Mouse (Mus musculus): ENCODE results near the gene Ppp2r5a. TPM values are rescaled to one million over a fixed set of nuclear protein-coding genes. Genes with fewer than 3 reads are reported as not detected.
A peak's percentile ranks its signal among the peaks of the same experiment; 100 is the strongest.

Gene Ppp2r5a
- polyA plus RNA-seq, 1 experiment from 2014 or later = 21.8 TPM

- peaks cover 16% of the 10 kb centered on the region; the same call in 1 of the 2 replicates for H3K36me3 ChIP-seq
- no peak for DNase-seq (ENCODE audit: low spot score)
- no peak overlapping the region for H3K27ac ChIP-seq
- H3K9me3 ChIP-seq = no peaks in the 10 kb centered on the region
- peak overlapping the region; percentile 89 for H3K4me3 ChIP-seq
- peaks cover 24% of the 10 kb centered on the region for H3K4me1 ChIP-seq
- WGBS = 84% methylated on average over 8 of the region's 8 CpGs
- H3K27me3 ChIP-seq (ENCODE audit: insufficient read depth, poor library complexity, severe bottlenecking) = no peaks in the 10 kb centered on the region
Observed at GRCm38 (mm10) chr1:191327258-191327657, 75.8 kb downstream of the Ppp2r5a start.

- H3K27ac ChIP-seq = peak overlapping the region; percentile 91
- peak; percentile 87 for DNase-seq (ENCODE audit: low spot score)
- no peaks in the 10 kb centered on the region for H3K27me3 ChIP-seq (ENCODE audit: insufficient read depth, poor library complexity, severe bottlenecking)
- H3K36me3 ChIP-seq = peaks cover 11% of the 10 kb centered on the region; the same call in 1 of the 2 replicates
- peak overlapping the region; percentile 89 for H3K4me3 ChIP-seq
- H3K4me1 ChIP-seq = peaks cover 24% of the 10 kb centered on the region
- WGBS = 2% methylated on average over 35 of the region's 35 CpGs
- H3K9me3 ChIP-seq = no peaks in the 10 kb centered on the region
Observed at GRCm38 (mm10) chr1:191326233-191326882, 76.7 kb downstream of the Ppp2r5a start.

- peak; percentile 98 for DNase-seq (ENCODE audit: low spot score)
- WGBS = under 1% methylated on average over 42 of the region's 42 CpGs
- peak within 1 kb of the TSS; percentile 91 for H3K27ac ChIP-seq
Observed at GRCm38 (mm10) chr1:191325726-191326232, 77.3 kb downstream of the Ppp2r5a start, which contains the start of gene Tmem206. Gene Tmem206, plus strand, starts transcription at chr1:191325912.

GRCm38 (mm10) chr1:191324733-191325590 is 78.1 kb downstream of the Ppp2r5a start:
- peaks cover 24% of the 10 kb centered on the region for H3K4me1 ChIP-seq
- H3K27me3 ChIP-seq (ENCODE audit: insufficient read depth, poor library complexity, severe bottlenecking) = no peaks in the 10 kb centered on the region
- H3K9me3 ChIP-seq = no peaks in the 10 kb centered on the region
- DNase-seq (ENCODE audit: low spot score) = no peak
- peak overlapping the region; percentile 91 for H3K27ac ChIP-seq
- peak overlapping the region; percentile 89 for H3K4me3 ChIP-seq
- peaks cover 9% of the 10 kb centered on the region; the same call in 1 of the 2 replicates for H3K36me3 ChIP-seq
- WGBS = 73% methylated on average over 7 of the region's 7 CpGs

More at GRCm38 (mm10) chr1:191325726-191326232, 77.3 kb downstream of the Ppp2r5a start, which contains the start of gene Tmem206:
- peaks cover 9% of the 10 kb centered on the region; the same call in 1 of the 2 replicates for H3K36me3 ChIP-seq
- peak within 1 kb of the TSS; percentile 89 for H3K4me3 ChIP-seq
- no peaks in the 10 kb centered on the region for H3K9me3 ChIP-seq
- peaks cover 24% of the 10 kb centered on the region for H3K4me1 ChIP-seq
- no peaks in the 10 kb centered on the region for H3K27me3 ChIP-seq (ENCODE audit: insufficient read depth, poor library complexity, severe bottlenecking)

GRCm38 (mm10) chr1:191323381-191323780 is 79.7 kb downstream of the Ppp2r5a start:
- H3K27me3 ChIP-seq (ENCODE audit: insufficient read depth, poor library complexity, severe bottlenecking) = no peaks in the 10 kb centered on the region
- H3K4me1 ChIP-seq = peaks cover 33% of the 10 kb centered on the region
- H3K4me3 ChIP-seq = no peak overlapping the region
- H3K9me3 ChIP-seq = no peaks in the 10 kb centered on the region
- no peak for DNase-seq (ENCODE audit: low spot score)
- H3K27ac ChIP-seq = no peak overlapping the region
- H3K36me3 ChIP-seq = no peaks in the 10 kb centered on the region; the same call in 1 of the 2 replicates
- WGBS = 89% methylated on average over 3 of the region's 3 CpGs

GRCm38 (mm10) chr1:191318686-191319085 is 84.4 kb downstream of the Ppp2r5a start:
- DNase-seq (ENCODE audit: low spot score) = no peak
- H3K36me3 ChIP-seq = no peaks in the 10 kb centered on the region
- H3K27ac ChIP-seq = 0 out of 2 replicates have a peak overlapping the region, but pooled peaks have one; percentile 18
- H3K4me1 ChIP-seq = peaks cover 24% of the 10 kb centered on the region
- no peak overlapping the region for H3K4me3 ChIP-seq
- H3K27me3 ChIP-seq (ENCODE audit: insufficient read depth, poor library complexity, severe bottlenecking) = no peaks in the 10 kb centered on the region
- WGBS = 48% methylated on average over 5 of the region's 5 CpGs
- H3K9me3 ChIP-seq = no peaks in the 10 kb centered on the region

- H3K27ac ChIP-seq = peak within 1 kb of the TSS; percentile 99
- peaks cover 30% of the 10 kb centered on the region for H3K4me1 ChIP-seq
- H3K36me3 ChIP-seq = no peaks in the 10 kb centered on the region
- peak; percentile 88 for DNase-seq (ENCODE audit: low spot score)
- WGBS = under 1% methylated on average over 38 of the region's 54 CpGs
- no peaks in the 10 kb centered on the region for H3K9me3 ChIP-seq
- peak within 1 kb of the TSS; percentile 90 for H3K4me3 ChIP-seq
- H3K27me3 ChIP-seq (ENCODE audit: insufficient read depth, poor library complexity, severe bottlenecking) = no peaks in the 10 kb centered on the region
Observed at GRCm38 (mm10) chr1:191317591-191318196, 85.4 kb downstream of the Ppp2r5a start, which contains the start of gene Nenf. Gene Nenf, minus strand, starts transcription at chr1:191318194.

GRCm38 (mm10) chr1:191316818-191317217 is 86.3 kb downstream of the Ppp2r5a start:
- no peak overlapping the region for H3K27ac ChIP-seq
- no peaks in the 10 kb centered on the region for H3K9me3 ChIP-seq
- 80% methylated on average over 8 of the region's 8 CpGs for WGBS
- H3K36me3 ChIP-seq = no peaks in the 10 kb centered on the region
- no peaks in the 10 kb centered on the region for H3K27me3 ChIP-seq (ENCODE audit: insufficient read depth, poor library complexity, severe bottlenecking)
- DNase-seq (ENCODE audit: low spot score) = no peak
- H3K4me3 ChIP-seq = no peak overlapping the region
- H3K4me1 ChIP-seq = peaks cover 30% of the 10 kb centered on the region

GRCm38 (mm10) chr1:191313926-191314325 is 89.1 kb downstream of the Ppp2r5a start:
- H3K9me3 ChIP-seq = no peaks in the 10 kb centered on the region
- 73% methylated on average over 4 of the region's 4 CpGs for WGBS

GRCm38 (mm10) chr1:191313158-191313557 is 89.9 kb downstream of the Ppp2r5a start:
- H3K4me1 ChIP-seq = peaks cover 18% of the 10 kb centered on the region
- H3K9me3 ChIP-seq = no peaks in the 10 kb centered on the region
- H3K27me3 ChIP-seq (ENCODE audit: insufficient read depth, poor library complexity, severe bottlenecking) = no peaks in the 10 kb centered on the region
- no peak for DNase-seq (ENCODE audit: low spot score)
- 69% methylated on average over 6 of the region's 6 CpGs for WGBS
- H3K36me3 ChIP-seq = peaks cover 4% of the 10 kb centered on the region; the same call in 1 of the 2 replicates
- peak overlapping the region; percentile 91 for H3K27ac ChIP-seq
- peak overlapping the region; percentile 74 for H3K4me3 ChIP-seq

More at GRCm38 (mm10) chr1:191313926-191314325, 89.1 kb downstream of the Ppp2r5a start:
- Histone ChIP-seq H3K4me3 (no peak overlapping the region), H3K4me1 (peaks cover 25% of the 10 kb centered on the region), H3K36me3 (peaks cover 3% of the 10 kb centered on the region; the same call in 1 of the 2 replicates), H3K27me3 (ENCODE audit: insufficient read depth, poor library complexity, severe bottlenecking) (no peaks in the 10 kb centered on the region), H3K27ac (no peak overlapping the region)
- no peak for DNase-seq (ENCODE audit: low spot score)

- Histone ChIP-seq H3K9me3 (no peaks in the 10 kb centered on the region), H3K27me3 (ENCODE audit: insufficient read depth, poor library complexity, severe bottlenecking) (no peaks in the 10 kb centered on the region), H3K4me3 (peak overlapping the region; percentile 74), H3K27ac (peak overlapping the region; percentile 91), H3K4me1 (peaks cover 11% of the 10 kb centered on the region), H3K36me3 (peaks cover 11% of the 10 kb centered on the region; the same call in 1 of the 2 replicates)
- WGBS = under 1% methylated on average over 14 of the region's 14 CpGs
- peak; percentile 93 for DNase-seq (ENCODE audit: low spot score)
Observed at GRCm38 (mm10) chr1:191312513-191312941, 90.5 kb downstream of the Ppp2r5a start.

GRCm38 (mm10) chr1:191311296-191311898 is 91.7 kb downstream of the Ppp2r5a start:
- Histone ChIP-seq H3K27me3 (ENCODE audit: insufficient read depth, poor library complexity, severe bottlenecking) (no peaks in the 10 kb centered on the region), H3K4me3 (no peak overlapping the region), H3K4me1 (peaks cover 6% of the 10 kb centered on the region; the same call in 1 of the 2 replicates), H3K36me3 (peaks cover 16% of the 10 kb centered on the region), H3K9me3 (no peaks in the 10 kb centered on the region), H3K27ac (no peak overlapping the region)
- no peak for DNase-seq (ENCODE audit: low spot score)
- WGBS = 67% methylated on average over 4 of the region's 4 CpGs

Data from heart, embryonic 10.5 days (tissue).